In genomic region chr10:99840179-99840876, GRCm38 (mm10) we compare ENCODE assay signal across 12 mouse cellular contexts.
DNase-seq lines count a peak whose midpoint lies in the region; ATAC-seq and TF ChIP-seq lines count a peak whose summit lies in the region.
"Had no signal": no experiment of that assay in that cellular context is flagged by ENCODE, and none has a peak within 500 bp of the region (broad histone marks: within the 10 kb centered on the region; RNA-seq: fewer than 3 reads in every experiment).

No protein-coding gene starts in this region.

- H3K9ac ChIP-seq in liver, adult 2 months (ENCODE audit: low read depth, low read length) = no peak overlapping the region
- no peak overlapping the region for H3K9ac ChIP-seq in kidney, postnatal 0 days (ENCODE audit: low read depth, low read length)
- H3K9ac ChIP-seq: midbrain, embryonic 13.5 days had no signal

- peak; percentile 9 for DNase-seq in adrenal gland, adult 2 months
- no peak for DNase-seq in adrenal gland, postnatal 4 days (ENCODE audit: low spot score in 2 of 2)
- peak; percentile 5 for DNase-seq in liver, adult 2 months (ENCODE audit: extremely low read depth, low read depth, low spot score)
- no peak for DNase-seq in liver
- DNase-seq in kidney, postnatal 0 days (ENCODE audit: low spot score) = peak; percentile 49
- DNase-seq in lung, postnatal 36 days = peak; percentile 58
- DNase-seq in spleen, postnatal 36 days (ENCODE audit: low spot score in 2 of 2) = no peak
- no peak for DNase-seq in spleen, adult 12 weeks (ENCODE audit: low spot score)
- DNase-seq: cerebellum, adult 8-10 months; left cerebral cortex, postnatal 4 days had no signal

- H3K4me3 ChIP-seq in liver, adult 2 months (ENCODE audit: insufficient read depth, low read depth, low read length) = no peak overlapping the region
- no peak overlapping the region for H3K4me3 ChIP-seq in kidney, postnatal 0 days (replicated peaks; ENCODE audit: low read depth, low read length)
- H3K4me3 ChIP-seq: erythroblast, embryonic 14.5 days; midbrain, embryonic 13.5 days had no signal

- no peak for TF ChIP-seq POLR2A in liver, adult 2 months (IDR thresholded peaks at IDR 0.05; ENCODE audit: extremely low read depth, insufficient read depth, low read length)

- no peaks in the 10 kb centered on the region for H3K36me3 ChIP-seq in liver, adult 2 months (ENCODE audit: control insufficient read depth, insufficient read depth, low read length)
- H3K36me3 ChIP-seq in kidney, postnatal 0 days (ENCODE audit: insufficient read depth, low read length) = no peaks in the 10 kb centered on the region
- H3K36me3 ChIP-seq: midbrain, embryonic 13.5 days had no signal

- ATAC-seq in kidney, postnatal 0 days (replicated peaks; ENCODE audit: low FRiP score, low read depth) = no peak
- ATAC-seq: midbrain, embryonic 13.5 days had no signal

- no peak overlapping the region for H3K27ac ChIP-seq in liver, adult 2 months (replicated peaks; ENCODE audit: insufficient read depth, low read depth, low read length)
- no peak overlapping the region for H3K27ac ChIP-seq in kidney, postnatal 0 days
- H3K27ac ChIP-seq: midbrain, embryonic 13.5 days had no signal

- no peaks in the 10 kb centered on the region for H3K4me1 ChIP-seq in liver, adult 2 months (ENCODE audit: control insufficient read depth, insufficient read depth, low read length)
- no peaks in the 10 kb centered on the region for H3K4me1 ChIP-seq in kidney, postnatal 0 days (replicated peaks; ENCODE audit: insufficient read depth, low read length)
- H3K4me1 ChIP-seq: midbrain, embryonic 13.5 days had no signal

- H3K79me2 ChIP-seq in liver, adult 2 months (ENCODE audit: control insufficient read depth, insufficient read depth, low read length) = no peaks in the 10 kb centered on the region

- no peaks in the 10 kb centered on the region for H3K9me3 ChIP-seq in kidney, postnatal 0 days (replicated peaks; ENCODE audit: low read length)
- H3K9me3 ChIP-seq: midbrain, embryonic 13.5 days had no signal

- WGBS in liver, adult 2 months = 82% methylated on average over 10 of the region's 10 CpGs
- 79% methylated on average over 10 of the region's 10 CpGs for WGBS in kidney, postnatal 0 days

- H3K27me3 ChIP-seq in liver, adult 2 months (ENCODE audit: control insufficient read depth, insufficient read depth, low read length) = no peaks in the 10 kb centered on the region
- H3K27me3 ChIP-seq in kidney, postnatal 0 days (ENCODE audit: insufficient read depth, low read length) = no peaks in the 10 kb centered on the region
- H3K27me3 ChIP-seq: midbrain, embryonic 13.5 days had no signal

- TF ChIP-seq CTCF in liver, adult 2 months (IDR thresholded peaks at IDR 0.05; ENCODE audit: low read depth, low read length) = no peak
- TF ChIP-seq CTCF in kidney, postnatal 0 days (IDR thresholded peaks at IDR 0.05; ENCODE audit: low read depth) = no peak

- H3K4me2 ChIP-seq in kidney, postnatal 0 days (ENCODE audit: low read length) = no peak overlapping the region
- H3K4me2 ChIP-seq: midbrain, embryonic 13.5 days had no signal

Comparison
In these comparisons a context has a peak if more than half of its experiments do, and no peak if none do; other contexts are left out.
1. DNase-seq: peak in adrenal gland, adult 2 months (single experiment), liver, adult 2 months (single experiment), kidney, postnatal 0 days (single experiment) and lung, postnatal 36 days (single experiment); none in adrenal gland, postnatal 4 days (0 of 2), liver (single experiment), spleen, postnatal 36 days (0 of 2) and spleen, adult 12 weeks (single experiment).